Mouse (Mus musculus): Measurements from ENCODE around the gene As3mt. TPM values are rescaled to one million over a fixed set of nuclear protein-coding genes. Genes with fewer than 3 reads are reported as not detected.
"Not testable (repeated sequence)": the region's sequence is repeated elsewhere in the genome, so short reads cannot be mapped to it uniquely, and the experiment has no call there.

The As3mt gene
- total RNA-seq, 2 experiments from 2014 or later, result 90.0 to 92.7 TPM

DNA sequence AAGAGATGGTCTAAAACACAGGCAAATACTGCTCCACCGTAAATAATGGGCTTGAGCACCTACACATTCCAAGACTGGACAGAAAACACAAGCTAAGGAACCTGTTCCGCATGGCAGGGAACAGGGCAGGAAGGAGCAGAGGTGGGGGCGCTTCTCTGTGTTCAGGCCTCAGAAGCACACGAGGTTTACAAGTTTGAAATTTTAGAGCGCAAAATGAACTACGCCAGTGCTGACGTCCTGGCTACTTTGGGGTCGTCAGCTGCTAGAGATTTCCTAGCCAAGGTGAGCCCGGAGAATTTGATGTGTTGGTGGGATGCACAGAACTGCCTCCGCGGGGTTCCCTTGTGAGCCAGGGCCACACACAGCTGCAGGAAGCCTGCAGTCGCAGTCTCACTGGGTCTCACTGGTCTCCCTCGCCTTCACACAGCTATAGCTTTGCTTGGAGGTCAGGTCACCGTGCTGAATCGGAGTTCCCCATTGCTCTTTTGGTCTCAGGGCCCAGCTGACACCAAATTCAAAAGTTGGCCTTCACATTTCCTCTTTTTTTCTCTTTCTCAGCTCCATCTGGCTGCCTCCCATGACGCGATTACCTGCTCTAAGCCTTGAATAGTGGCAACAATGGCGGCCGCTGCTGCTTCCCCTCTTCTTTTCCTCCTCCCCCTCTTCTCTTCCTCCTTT, 9.3 kb upstream of the As3mt start:
- DNase-seq (ENCODE audit: low spot score in 2 of 2), result no peak

DNA sequence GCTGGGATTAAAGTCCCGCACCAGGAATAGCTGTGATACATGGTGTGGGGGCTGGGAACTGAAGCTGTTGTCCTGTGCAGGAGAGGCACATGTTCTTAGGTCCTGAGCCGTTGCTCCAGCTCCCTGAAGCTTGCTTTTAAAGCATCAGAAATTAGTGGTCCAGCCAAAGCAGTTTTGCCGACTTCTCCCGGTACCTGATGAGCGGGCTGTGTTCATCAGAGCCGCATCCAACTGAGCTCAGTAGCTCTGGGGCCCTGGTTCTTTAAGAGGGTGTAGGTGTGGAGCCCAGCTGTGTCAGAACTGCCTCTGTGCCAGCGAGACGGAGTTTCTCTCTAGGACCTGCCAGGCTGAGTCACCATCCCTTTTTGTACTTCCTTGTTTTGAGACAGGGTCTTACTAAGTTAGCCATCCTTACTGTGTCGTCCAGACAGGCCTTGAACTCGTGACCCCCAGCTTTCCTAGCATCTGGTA, 8.2 kb upstream of the As3mt start:
- no peak for DNase-seq (ENCODE audit: low spot score in 2 of 2)

DNA sequence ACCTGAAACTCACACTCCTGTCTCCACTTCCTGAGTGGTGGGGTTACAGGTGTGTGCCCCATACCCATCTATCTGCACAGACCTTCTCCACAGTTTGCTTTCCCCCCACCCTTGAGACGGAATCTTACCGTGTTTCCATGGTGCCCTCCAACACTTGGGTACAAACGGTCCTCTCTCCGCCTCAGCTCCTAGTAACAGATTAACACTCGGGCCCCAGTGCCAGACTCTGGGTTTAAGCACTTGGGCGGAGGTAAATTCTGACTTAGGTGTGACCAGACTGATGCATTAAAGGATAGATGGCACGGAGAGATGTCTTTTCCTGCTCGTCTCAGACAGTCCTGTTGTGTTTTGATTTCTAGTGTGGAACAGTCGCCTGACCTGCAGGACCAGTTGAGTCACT, 6.1 kb upstream of the As3mt start:
- DNase-seq (ENCODE audit: low spot score in 2 of 2), result no peak

DNA sequence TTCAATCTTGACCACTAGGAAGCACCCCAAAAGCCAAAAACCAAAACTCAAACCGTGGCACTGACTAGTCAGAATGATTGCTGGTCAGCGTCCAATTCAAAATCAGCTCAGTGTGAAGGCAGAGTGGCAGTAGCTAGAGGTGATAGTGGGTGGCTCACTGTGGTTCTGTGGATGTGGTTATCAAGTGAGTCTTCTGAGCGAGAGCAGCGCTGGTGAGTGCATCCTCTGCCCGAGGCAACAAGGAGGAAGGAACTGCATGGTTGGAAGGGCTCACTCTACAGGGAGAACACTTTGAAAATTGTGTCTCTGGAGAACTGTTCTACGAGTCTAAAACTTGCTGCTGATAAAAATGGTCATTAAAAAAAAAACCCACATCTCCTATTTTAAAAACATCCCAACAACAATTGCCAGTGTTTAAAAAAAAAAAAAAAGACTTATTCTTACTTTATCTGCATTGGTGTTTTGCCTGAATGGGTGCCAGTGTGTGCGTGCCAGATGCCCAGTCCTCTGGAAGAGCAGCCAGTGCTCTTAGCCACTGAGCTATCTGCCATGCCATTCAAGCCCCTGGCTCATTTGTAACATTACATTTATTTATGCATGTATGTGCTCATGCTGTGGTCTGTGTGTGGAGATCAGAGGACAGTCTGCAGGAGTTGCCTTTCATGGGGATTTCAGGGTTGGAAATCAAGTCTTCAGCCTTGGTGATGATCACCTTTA, 1.3 kb upstream of the As3mt start:
- DNase-seq (ENCODE audit: low spot score in 2 of 2), result no peak

DNA sequence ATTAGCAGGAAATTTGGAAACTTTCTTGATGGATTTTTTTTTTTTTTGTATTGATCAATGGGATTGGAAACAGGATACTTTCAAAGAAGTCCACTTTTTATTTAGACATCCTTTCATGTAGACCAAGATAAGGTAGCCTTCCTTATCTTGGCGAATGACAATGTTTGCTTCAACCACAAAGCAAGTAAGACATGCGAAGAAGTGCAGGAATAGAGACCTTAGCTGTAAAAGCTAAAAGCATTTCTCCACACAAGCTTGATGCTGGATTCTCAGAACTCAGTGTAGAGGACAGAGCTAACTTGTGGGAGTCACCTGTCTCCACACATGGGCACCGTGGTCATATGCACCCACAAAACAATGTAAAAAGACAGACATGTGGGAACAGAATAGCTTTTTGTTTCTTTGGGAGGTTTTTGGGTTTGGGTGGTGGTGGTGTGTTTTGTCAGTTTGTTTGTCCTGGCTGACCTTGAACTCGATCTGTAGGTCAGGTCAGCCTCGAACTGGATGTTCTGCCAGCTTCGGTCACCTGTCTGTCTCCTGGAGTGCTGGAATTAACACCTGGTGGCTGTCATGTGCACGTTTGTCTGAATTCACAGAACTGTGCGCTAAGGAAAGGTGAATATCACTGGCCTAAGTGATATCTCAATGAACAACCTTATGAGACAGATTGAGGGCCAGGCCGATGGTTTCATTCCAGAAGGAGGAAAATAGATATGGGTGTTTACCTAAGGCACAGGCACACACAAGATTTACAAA, 540 bp upstream of the As3mt start:
- DNase-seq (ENCODE audit: low spot score in 2 of 2), result no peak

DNA sequence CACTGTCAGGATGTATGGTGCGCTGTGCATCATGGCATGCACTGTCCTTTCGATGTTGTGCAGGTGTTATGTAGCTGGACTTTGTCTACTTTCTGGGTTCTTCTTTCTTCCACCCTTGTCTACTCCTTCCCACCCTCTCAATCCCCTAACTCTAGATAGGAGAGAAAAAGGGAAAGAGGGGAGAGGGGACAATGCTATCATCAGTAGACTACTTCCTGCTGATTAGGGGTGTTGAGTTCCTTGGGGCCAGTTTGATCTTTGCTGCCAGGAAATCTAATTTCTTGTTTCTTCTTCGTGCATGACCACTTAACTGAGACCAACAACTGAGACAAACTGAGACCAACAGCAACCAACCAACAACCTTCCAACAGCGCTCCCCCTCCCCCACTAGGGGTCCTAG, 3.4 kb downstream of the As3mt start:
- no peak for DNase-seq (ENCODE audit: low spot score in 2 of 2)

DNA sequence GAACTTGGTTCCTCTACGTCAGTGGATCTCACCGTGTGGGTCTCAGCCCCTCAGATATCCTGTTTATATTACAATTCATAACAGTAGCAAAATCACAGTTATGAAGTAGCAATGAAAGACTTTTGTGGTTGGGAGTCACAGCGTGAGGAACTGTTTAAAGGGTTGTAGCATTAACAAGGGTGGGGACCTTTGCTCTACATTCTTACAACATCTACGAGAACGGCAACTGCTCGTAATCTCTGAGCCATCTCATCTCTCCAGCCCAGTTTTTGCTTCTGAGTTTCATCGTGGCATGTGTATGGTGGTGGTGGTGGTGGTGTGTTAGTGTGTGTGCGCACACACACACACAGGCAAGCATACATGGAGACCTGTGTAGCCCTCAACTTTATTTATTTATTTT, 7.0 kb downstream of the As3mt start:
- no peak for DNase-seq (ENCODE audit: low spot score in 2 of 2)

DNA sequence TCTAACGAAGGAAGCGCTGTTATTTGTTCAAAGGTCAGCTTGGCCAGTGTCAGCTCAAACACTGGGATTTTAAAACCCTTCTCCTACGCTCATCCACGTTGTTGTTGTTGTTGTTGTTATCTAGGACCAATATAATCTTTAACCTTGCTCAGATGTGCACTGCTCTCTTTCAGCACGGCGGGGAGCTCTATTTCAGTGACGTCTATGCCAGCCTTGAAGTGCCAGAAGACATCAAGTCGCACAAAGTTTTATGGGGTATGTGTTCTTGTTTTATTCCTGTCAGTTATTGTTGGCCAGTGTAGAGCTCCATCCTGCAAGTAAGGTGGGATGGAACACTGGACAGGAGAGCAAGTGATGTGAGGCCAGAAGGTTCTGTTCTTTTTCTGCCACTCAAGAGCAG, 7.8 kb downstream of the As3mt start:
- no peak for DNase-seq (ENCODE audit: low spot score in 2 of 2)

DNA sequence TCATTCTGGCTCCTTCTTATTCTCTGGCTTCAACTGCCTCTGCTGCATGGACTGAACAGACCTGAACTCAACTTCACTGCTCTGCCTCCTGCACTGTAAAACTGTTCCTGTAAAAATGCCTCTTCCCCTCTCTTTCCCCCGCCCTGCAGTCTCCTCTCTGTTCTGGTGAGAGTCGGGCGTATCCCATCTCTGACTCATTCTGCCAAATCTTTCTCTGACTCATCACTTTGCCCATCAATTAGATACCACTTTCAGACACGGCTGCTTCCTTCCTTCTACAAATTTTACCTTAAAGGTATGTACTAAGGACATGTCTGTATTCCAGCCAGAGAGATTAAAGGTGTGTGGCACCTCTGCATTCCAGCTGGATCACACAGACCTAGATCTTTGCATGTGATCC, 10.9 kb downstream of the As3mt start:
- no peak for DNase-seq (ENCODE audit: low spot score in 2 of 2)

DNA sequence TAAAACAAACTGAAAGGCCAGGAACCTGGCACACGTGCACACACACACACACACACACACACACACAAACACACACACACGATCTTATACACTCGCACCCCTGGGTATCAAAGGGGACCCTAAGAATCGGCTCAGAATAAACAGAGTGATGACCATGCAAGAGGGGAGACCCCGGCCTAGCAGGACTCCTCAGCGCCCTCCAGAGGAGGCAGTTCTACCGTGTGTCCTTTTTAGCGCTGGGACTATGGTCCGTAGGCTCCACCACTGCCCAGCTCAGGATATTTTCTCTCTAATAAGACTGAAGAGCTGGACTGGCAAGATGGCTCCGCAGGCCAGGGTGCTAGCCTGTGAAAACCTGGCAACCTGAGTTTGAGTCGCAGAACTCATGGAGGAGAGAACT, 17.2 kb downstream of the As3mt start:
- DNase-seq (ENCODE audit: low spot score in 2 of 2), result no peak

DNA sequence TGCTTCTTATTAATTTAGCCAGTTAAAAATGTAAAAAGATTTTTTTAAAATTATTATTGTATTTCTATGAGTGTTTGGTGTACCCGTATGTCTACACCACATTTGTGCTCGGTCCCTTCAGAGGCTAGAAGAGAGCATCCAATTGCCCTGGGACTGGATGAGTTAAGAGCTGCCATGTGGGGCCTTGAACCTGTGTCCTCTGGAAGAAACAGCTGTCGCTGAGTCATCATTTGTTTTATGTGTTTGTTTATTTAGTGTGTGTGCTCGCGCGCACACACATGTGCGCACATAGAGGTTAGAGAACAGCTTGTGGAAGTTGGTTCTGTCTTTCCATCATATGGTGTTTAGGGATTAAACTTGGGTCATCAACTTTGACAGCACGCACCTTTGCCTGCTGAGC, 18.9 kb downstream of the As3mt start:
- DNase-seq (ENCODE audit: low spot score in 2 of 2), result no peak

DNA sequence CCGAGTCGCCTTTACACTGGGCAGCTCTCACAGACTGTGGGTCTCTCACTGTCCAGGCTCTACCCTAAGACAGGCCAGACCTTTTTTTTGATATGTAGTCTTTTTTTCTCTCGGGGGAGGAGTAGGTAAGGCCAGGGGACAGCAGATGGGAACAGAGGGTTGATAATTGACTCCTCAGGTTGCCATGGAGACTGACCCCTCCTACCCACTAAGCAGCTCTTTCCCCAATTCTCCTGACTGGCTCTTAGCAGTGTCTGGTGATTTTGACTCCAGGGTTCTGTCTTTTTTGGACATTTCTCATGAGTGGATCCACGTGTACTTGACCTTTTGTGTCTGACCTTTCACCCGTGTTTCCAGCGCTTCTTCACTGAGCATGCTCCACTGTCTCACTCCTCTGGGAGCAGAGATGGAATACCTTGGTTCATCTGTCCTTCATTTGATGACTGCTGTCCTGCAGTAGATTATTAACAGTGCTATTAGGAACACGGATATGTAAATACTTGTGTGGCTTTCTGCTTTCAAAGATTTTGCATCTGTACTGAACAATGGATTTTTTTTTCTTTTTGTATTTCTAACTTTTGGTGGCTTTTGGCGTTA, 20.0 kb downstream of the As3mt start:
- no peak for DNase-seq (ENCODE audit: low spot score in 2 of 2)

DNA sequence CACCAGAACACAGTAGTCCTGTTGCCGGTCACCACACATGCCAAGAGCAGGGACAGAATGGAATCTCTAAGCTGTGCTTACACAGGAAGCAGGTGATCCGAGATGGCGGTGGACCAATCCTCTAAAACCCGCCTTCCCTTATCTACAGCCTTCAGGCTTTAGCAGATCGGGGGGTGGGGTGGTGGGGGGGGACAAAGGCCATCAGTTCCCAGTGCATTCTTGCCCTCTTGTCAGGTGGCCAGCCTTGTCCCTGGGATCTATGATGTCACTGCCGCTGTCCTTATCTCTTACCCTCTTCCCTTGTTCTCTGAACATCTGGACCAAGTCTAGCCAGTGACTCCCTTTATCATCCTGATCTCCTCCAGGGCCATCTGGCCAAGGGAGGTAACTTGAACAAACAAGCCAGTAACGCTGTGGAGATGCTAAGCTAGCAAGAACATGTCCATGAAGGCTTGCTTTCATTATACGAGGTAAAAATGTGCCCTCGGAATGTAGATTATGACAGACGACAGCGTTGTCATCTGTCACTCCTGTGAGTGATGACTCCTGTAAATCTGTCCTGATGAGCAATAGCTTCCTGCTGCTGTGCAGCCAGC, 20.8 kb downstream of the As3mt start:
- no peak for DNase-seq (ENCODE audit: low spot score in 2 of 2)

DNA sequence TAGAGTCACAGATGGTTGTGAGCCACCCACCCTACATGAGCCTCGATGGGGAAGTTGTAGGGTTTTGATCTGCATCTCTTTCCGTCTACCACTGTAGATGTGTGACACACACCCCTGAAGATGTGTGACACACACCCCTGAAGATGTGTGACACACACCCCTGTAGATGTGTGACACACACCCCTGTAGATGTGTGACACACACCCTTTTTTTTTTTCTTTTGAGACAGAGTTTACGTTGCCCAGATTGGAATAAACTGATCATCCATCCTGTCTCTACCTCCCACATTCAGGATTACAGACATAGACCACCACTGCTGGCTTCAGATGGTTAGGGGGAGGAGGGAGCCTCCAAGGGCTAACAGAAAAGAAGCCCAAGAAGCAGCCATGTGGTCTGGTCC, 21.7 kb downstream of the As3mt start:
- DNase-seq (ENCODE audit: low spot score in 2 of 2), result no peak

DNA sequence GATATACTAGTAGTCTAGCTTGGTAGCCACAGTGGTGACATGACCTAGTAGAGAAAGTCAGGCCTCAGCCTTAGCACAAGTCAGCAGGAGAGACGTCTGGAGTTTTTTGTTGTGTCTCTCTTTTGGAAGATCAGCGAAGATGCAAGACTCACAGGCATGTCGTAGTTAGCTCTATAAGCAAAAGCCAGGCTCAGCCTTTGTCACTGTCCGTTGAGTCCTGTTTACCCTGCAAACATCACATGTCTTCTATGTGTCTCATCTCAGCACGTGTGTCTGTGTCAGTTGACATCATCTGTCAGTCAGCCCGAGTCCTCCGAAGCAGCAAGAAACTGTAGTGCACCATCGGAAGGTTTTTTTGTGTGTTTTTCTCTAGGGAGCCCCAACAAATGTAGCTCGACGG, 24.1 kb downstream of the As3mt start:
- DNase-seq (ENCODE audit: low spot score in 2 of 2), result no peak

DNA sequence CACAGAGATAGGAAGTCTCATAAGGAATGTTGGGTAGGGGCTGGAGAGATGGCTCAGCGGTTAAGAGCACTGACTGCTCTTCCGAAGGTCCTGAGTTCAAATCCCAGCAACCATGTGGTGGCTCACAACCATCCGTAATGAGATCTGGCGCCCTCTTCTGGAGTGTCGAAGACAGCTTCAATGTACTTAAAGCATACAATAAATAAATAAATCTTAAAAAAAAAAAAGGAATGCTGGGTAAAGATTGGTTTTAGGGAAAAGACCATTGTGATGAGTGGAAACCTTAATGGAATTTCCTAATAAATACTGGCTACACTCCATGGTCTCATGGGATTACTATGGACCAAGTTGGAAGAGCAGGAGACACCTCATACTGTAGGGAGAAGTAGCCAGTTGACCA, 25.4 kb downstream of the As3mt start:
- not testable (repeated sequence) for DNase-seq (ENCODE audit: low spot score in 2 of 2)

DNA sequence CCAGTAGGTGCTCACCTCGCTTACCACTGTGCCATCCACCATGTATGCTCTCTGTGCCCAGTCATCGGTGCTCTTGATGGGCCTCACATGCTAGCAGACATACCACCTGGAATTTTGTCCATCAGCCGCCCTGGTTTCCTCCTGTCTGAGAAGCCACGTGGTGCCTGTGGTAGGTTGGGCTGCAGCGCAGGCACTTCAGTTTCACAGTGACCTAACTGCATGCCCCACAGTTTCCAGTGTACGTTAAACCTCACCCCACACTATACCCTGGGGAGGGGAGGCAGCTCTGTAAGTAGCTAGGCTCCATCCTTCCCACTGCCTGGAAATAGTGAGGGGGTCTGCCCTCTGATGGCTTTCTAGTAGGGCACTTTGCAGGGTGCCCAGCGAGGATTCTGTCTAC, 26.4 kb downstream of the As3mt start:
- no peak for DNase-seq (ENCODE audit: low spot score in 2 of 2)

DNA sequence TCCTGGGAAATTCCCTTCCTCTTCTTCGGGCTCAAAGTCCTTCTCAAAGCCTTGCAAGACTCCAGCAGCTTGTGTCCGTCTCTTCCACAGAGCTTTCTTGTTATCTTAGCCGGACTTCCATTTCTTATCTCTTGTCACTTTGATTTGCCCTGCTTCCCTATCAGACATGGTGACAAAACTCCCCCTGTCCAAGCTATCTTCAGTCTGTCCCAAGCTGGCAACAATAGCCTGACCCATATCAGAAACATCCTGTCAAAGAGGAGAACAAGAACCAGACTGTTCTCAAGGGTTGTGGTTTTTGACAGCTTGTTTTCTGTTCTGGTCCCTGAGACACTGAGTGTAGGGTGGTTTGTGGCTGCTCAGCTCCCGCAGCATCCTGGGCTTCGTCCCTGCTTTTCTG, 28.0 kb downstream of the As3mt start:
- no peak for DNase-seq (ENCODE audit: low spot score in 2 of 2)

DNA sequence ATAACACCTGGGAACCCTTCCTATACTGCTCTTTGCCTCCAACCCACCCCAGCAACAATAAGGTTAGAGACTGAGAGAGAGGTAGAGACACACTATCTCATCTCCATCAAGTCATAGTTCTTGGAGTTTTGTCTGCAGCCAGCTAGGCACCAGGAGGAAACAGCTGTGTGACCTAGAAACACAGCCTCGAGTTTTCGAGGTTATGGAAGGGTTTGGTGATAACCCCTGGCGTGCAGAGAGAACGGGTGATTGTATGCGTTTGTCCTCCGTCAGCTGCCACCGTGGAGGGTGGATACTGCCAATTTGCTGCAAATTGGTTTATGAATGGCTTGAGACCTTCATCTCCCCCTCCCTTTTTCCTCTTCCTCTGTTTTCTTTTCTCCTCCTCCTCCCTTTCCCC, 29.8 kb downstream of the As3mt start:
- DNase-seq (ENCODE audit: low spot score in 2 of 2), result no peak

DNA sequence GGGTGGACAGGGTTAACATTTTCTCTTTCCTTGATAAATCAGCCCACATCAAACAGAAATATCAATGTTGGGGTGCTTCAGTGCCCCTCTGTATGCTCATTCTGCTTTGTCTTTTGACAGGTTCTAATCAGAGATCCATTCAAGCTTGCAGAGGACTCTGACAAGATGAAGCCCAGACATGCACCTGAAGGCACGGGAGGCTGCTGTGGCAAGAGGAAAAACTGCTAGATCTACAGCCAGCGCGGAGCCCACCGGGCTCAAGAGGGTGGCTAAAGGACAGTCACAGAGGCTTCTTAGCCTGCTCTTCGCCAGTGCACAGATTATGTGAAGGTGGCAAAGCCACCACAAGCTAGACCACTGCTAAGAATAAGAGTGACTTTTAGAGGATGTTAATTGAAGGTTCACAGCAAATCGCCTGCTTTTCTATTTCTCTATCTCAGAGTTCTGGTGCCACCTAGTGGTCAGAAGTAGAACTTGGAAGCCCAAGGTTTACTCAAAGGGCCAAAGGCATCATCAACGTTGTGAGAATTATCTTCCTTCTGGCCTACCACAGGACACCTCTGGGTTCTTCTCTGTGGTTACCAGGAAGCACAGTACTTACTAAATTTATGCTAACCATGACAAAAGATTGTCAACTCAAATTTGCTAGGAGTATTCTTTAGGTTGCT, 33.2 kb downstream of the As3mt start:
- DNase-seq (ENCODE audit: low spot score in 2 of 2), result peak; percentile 54 to 57

DNA sequence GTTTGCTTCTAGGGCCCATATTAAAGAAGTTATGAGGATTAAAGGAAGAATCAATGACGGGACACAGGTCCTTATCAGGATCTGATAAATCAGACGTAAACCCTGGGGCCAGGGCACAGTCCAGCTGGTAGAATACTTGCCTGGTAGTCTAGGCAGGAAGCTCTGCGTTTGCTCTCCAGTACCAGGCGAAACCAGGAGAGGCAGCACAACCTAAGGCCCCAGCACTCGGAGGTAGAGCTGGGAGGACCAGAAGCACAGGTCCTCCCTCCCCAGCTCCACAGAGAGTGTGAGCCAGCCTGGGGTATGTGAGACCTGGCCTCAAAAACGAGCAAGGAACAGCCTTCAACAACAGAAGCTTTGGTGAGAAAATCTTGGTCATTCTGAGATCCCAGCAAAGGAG, 34.3 kb downstream of the As3mt start:
- no peak for DNase-seq (ENCODE audit: low spot score in 2 of 2)
